Mouse (Mus musculus): ENCODE measurements around the gene Vwa3a. TPM values are rescaled to one million over a fixed set of nuclear protein-coding genes. Genes with fewer than 3 reads are reported as not detected.

Vwa3a gene
- polyA plus RNA-seq, 1 experiment from 2014 or later, result 1.0 TPM

DNA sequence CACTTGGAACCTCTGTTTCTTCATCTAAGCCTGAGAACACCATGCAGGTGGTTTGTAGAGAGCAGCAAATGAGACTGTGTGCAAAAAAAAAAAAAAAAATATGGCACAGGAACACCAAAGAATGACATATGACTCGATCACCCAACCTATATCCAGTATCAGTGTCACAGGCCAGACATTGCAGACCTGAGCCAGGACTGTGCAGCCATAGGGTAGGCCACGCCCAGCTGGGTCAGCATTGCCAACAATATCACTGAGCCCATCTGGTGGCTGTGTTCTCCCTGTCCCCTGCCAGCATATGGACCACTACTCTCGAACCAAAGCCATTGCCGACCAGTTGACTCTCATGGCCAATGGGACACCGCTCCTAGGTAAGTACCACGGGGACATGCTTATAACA is 78.4 kb downstream of the Vwa3a start:
- H3K4me1 ChIP-seq (ENCODE audit: control insufficient read depth, insufficient read depth, low read length), result no peaks in the 10 kb centered on the region
- no peak overlapping the region for H3K4me3 ChIP-seq (ENCODE audit: low read length)
- H3K27ac ChIP-seq (ENCODE audit: low read length), result no peak overlapping the region
- no peaks in the 10 kb centered on the region for H3K27me3 ChIP-seq (ENCODE audit: control insufficient read depth, insufficient read depth, low read length)
- no peaks in the 10 kb centered on the region for H3K36me3 ChIP-seq (ENCODE audit: control insufficient read depth, insufficient read depth)
- H3K9ac ChIP-seq (ENCODE audit: low read length), result no peak overlapping the region
- no peaks in the 10 kb centered on the region for H3K9me3 ChIP-seq (replicated peaks; ENCODE audit: control insufficient read depth, low read length)
- no peak for ATAC-seq (replicated peaks; ENCODE audit: extremely low read depth, insufficient read depth, low FRiP score)
- no peak overlapping the region for H3K4me2 ChIP-seq (ENCODE audit: low read depth, low read length)
- WGBS, result 80% methylated on average over 6 of the region's 6 CpGs

DNA sequence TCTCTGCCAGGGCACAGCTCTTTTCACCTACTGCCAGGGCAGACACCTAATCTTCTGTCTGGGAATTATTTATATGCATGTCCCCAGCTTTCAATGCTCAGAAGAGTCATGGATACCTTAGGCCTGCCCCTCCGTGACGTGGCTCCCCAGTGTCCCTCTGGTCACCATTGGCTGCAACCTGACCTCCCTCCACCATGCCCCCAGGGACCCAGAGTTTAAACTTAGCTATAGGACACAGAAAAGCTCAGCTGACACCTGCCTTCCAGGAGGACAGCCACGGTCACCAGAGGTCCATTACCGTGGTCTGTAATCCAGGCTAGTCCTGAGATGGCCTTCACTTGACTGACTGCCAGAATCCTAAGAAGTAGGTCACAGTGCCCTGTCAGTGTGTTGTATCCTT is 80.3 kb downstream of the Vwa3a start:
- 87% methylated on average over 4 of the region's 4 CpGs for WGBS
- H3K9ac ChIP-seq (ENCODE audit: low read length), result no peak overlapping the region
- H3K27me3 ChIP-seq (ENCODE audit: control insufficient read depth, insufficient read depth, low read length), result no peaks in the 10 kb centered on the region
- no peak overlapping the region for H3K4me3 ChIP-seq (ENCODE audit: low read length)
- H3K27ac ChIP-seq (ENCODE audit: low read length), result no peak overlapping the region
- H3K36me3 ChIP-seq (ENCODE audit: control insufficient read depth, insufficient read depth), result no peaks in the 10 kb centered on the region
- no peaks in the 10 kb centered on the region for H3K4me1 ChIP-seq (ENCODE audit: control insufficient read depth, insufficient read depth, low read length)
- no peak for ATAC-seq (replicated peaks; ENCODE audit: extremely low read depth, insufficient read depth, low FRiP score)
- H3K4me2 ChIP-seq (ENCODE audit: low read depth, low read length), result no peak overlapping the region
- H3K9me3 ChIP-seq (replicated peaks; ENCODE audit: control insufficient read depth, low read length), result no peaks in the 10 kb centered on the region

DNA sequence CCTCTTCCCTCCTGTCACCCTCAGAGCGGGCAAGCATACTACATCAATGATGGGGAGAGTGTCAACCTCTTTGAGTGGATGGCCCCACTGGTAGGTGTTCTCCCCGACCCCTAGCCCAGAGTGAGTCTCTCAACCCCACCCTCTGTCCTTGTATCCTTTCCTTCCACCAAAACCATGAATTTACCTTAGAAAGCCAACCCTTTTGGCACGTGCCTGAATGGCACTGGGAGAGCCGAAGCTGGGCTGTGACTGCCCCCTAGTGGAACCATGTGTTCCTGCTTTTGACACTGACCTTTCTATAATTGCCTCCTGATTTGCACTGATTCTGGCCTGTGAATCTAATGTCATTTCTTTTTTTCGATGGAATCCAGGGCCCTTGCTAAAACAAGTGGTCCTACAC is 84.1 kb downstream of the Vwa3a start:
- 22% methylated on average over 5 of the region's 5 CpGs for WGBS
- H3K36me3 ChIP-seq (ENCODE audit: control insufficient read depth, insufficient read depth), result no peaks in the 10 kb centered on the region
- no peaks in the 10 kb centered on the region for H3K9me3 ChIP-seq (replicated peaks; ENCODE audit: control insufficient read depth, low read length)
- no peaks in the 10 kb centered on the region for H3K27me3 ChIP-seq (ENCODE audit: control insufficient read depth, insufficient read depth, low read length)
- no peak for ATAC-seq (replicated peaks; ENCODE audit: extremely low read depth, insufficient read depth, low FRiP score)
- no peak overlapping the region for H3K27ac ChIP-seq (ENCODE audit: low read length)
- no peak overlapping the region for H3K4me3 ChIP-seq (ENCODE audit: low read length)
- no peak overlapping the region for H3K4me2 ChIP-seq (ENCODE audit: low read depth, low read length)
- no peaks in the 10 kb centered on the region for H3K4me1 ChIP-seq (ENCODE audit: control insufficient read depth, insufficient read depth, low read length)
- no peak overlapping the region for H3K9ac ChIP-seq (ENCODE audit: low read length)

DNA sequence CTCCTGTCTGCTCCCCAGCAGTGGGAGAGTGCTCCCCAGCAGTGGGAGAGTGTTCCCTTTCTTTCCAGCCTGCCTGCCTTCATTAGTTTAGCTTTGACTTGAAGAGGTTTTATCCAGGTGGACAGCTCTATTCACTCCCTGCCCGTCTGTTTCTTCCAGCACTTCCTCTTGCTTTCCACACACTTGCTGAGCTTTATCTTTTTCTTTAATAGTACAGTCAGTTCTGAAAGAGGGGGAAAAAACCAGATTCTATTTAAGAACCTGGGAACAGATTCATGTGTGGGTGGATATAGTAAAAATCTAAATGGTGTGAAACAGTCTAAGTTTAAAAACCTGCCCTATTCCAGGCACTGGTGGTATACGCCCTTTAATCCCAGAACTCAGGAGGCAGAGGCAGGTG is 86.0 kb downstream of the Vwa3a start:
- ATAC-seq (replicated peaks; ENCODE audit: extremely low read depth, insufficient read depth, low FRiP score), result no peak
- H3K9me3 ChIP-seq (replicated peaks; ENCODE audit: control insufficient read depth, low read length), result no peaks in the 10 kb centered on the region
- WGBS, result 69% methylated on average over 2 of the region's 2 CpGs
- H3K4me1 ChIP-seq (ENCODE audit: control insufficient read depth, insufficient read depth, low read length), result peaks cover 2% of the 10 kb centered on the region; the same call in 1 of the 2 replicates
- no peaks in the 10 kb centered on the region for H3K27me3 ChIP-seq (ENCODE audit: control insufficient read depth, insufficient read depth, low read length)
- H3K9ac ChIP-seq (ENCODE audit: low read length), result no peak overlapping the region
- no peak overlapping the region for H3K4me3 ChIP-seq (ENCODE audit: low read length)
- H3K36me3 ChIP-seq (ENCODE audit: control insufficient read depth, insufficient read depth), result no peaks in the 10 kb centered on the region
- H3K27ac ChIP-seq (ENCODE audit: low read length), result no peak overlapping the region
- no peak overlapping the region for H3K4me2 ChIP-seq (ENCODE audit: low read depth, low read length)

DNA sequence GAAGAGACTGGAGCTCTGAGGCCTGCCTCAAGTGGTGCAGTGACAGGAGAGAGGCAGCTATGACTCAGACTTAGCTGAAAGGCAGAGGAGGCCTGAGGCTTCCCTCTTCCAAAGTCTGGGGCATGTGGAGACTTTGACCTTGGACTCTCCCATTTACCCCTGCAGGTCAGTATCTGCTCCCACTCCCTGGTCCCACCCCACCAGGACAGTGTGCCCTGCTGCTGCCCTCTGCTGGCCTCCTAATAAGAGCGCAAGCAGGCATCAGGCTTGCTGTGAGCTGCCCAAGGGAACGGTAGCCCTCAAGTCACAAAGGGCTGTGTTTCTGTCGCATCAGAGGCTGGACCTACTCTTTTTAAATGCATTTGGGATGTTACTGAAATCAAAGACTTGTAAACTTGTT is 87.3 kb downstream of the Vwa3a start:
- Histone ChIP-seq H3K9ac (ENCODE audit: low read length) (no peak overlapping the region), H3K4me1 (ENCODE audit: control insufficient read depth, insufficient read depth, low read length) (peaks cover 3% of the 10 kb centered on the region; the same call in 1 of the 2 replicates), H3K27me3 (ENCODE audit: control insufficient read depth, insufficient read depth, low read length) (no peaks in the 10 kb centered on the region), H3K9me3 (replicated peaks; ENCODE audit: control insufficient read depth, low read length) (no peaks in the 10 kb centered on the region), H3K36me3 (ENCODE audit: control insufficient read depth, insufficient read depth) (no peaks in the 10 kb centered on the region), H3K4me2 (ENCODE audit: low read depth, low read length) (no peak overlapping the region), H3K4me3 (ENCODE audit: low read length) (no peak overlapping the region), H3K27ac (ENCODE audit: low read length) (no peak overlapping the region)
- no peak for ATAC-seq (replicated peaks; ENCODE audit: extremely low read depth, insufficient read depth, low FRiP score)
- WGBS, result 17% methylated on average over 3 of the region's 3 CpGs

DNA sequence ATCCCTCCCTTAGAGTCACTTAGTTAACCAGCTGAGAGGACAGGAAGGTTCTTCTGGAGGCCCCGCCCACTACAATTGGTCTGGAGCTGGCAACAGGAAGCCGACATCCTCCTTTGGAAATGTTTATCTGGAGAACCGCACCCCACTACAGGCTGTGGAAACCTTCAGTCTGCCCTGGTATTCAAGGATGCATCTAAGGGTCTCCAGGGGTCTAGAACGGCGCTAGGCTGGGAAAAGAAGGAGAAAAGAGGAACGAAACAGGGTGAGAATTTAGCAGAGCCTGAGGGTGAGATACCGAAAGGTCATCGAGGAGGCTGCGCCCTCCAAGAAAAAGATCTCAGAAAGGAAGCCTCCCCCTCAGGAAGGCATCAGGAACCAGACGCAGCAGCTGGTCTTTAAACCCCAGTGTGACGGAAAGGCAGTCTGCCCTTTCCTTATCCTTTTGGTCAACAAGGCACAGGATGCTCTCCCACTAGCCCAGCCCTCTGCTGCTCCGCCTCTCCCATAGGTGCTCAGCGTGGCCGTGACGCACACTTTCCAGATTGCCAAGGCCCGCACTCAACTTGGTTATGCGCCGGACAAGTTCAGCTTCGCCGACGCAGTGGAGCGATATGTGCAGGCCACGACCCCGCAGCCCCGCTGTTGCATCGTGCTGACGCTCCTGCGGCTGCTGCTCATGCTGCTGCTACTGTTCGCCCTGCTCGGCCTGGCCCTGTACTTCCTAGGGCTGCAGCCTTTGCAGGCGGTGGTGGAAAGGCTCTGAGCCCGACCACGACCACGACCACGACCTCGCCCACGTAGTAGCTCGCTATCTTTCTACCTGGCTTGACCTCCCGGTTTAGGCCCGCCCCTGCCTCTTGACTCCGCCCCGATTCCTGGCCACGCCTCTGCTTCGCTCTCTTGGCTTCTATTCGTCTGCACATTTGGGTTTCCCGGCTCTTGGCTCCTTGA is 91.6 kb downstream of the Vwa3a start:
- H3K36me3 ChIP-seq (ENCODE audit: control insufficient read depth, insufficient read depth), result no peaks in the 10 kb centered on the region
- peak overlapping the region; percentile 73 for H3K9ac ChIP-seq (ENCODE audit: low read length)
- H3K9me3 ChIP-seq (replicated peaks; ENCODE audit: control insufficient read depth, low read length), result no peaks in the 10 kb centered on the region
- H3K27me3 ChIP-seq (ENCODE audit: control insufficient read depth, insufficient read depth, low read length), result no peaks in the 10 kb centered on the region
- H3K4me2 ChIP-seq (ENCODE audit: low read depth, low read length), result peak overlapping the region; percentile 99
- H3K4me3 ChIP-seq (ENCODE audit: low read length), result peak overlapping the region; percentile 76
- H3K27ac ChIP-seq (ENCODE audit: low read length), result peak overlapping the region; percentile 82
- peaks cover 5% of the 10 kb centered on the region; the same call in 1 of the 2 replicates for H3K4me1 ChIP-seq (ENCODE audit: control insufficient read depth, insufficient read depth, low read length)
- 1% methylated on average over 46 of the region's 46 CpGs for WGBS
- peak; percentile 43 for ATAC-seq (replicated peaks; ENCODE audit: extremely low read depth, insufficient read depth, low FRiP score)

DNA sequence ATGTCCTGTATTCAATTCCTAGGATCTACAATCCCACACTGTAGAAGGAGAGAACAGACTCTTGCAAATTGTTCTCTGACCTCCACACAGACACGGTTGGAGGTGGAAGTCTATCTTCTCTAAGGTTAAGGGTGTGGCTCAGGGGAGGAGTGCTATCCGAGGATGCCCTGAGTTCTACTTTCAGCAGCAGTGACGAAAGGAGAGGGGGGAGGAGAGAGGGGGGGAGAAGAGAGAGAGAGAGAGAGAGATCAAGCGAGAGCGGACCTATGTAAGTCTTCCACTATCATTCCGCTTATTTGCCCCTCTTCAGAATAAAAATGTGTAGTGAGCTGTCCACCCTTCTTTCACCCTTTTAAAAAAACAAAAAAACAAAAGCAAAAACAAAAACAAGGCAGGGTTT is 95.3 kb downstream of the Vwa3a start:
- Histone ChIP-seq H3K36me3 (ENCODE audit: control insufficient read depth, insufficient read depth) (no peaks in the 10 kb centered on the region), H3K9me3 (replicated peaks; ENCODE audit: control insufficient read depth, low read length) (no peaks in the 10 kb centered on the region), H3K4me1 (ENCODE audit: control insufficient read depth, insufficient read depth, low read length) (peaks cover 7% of the 10 kb centered on the region; the same call in 1 of the 2 replicates), H3K4me2 (ENCODE audit: low read depth, low read length) (peak overlapping the region; percentile 75), H3K27ac (ENCODE audit: low read length) (peak overlapping the region; percentile 40; the same call in 1 of the 2 replicates), H3K4me3 (ENCODE audit: low read length) (peak overlapping the region; percentile 81), H3K27me3 (ENCODE audit: control insufficient read depth, insufficient read depth, low read length) (no peaks in the 10 kb centered on the region), H3K9ac (ENCODE audit: low read length) (peak overlapping the region; percentile 70)
- ATAC-seq (replicated peaks; ENCODE audit: extremely low read depth, insufficient read depth, low FRiP score), result no peak
- WGBS, result 48% methylated on average over 6 of the region's 6 CpGs

DNA sequence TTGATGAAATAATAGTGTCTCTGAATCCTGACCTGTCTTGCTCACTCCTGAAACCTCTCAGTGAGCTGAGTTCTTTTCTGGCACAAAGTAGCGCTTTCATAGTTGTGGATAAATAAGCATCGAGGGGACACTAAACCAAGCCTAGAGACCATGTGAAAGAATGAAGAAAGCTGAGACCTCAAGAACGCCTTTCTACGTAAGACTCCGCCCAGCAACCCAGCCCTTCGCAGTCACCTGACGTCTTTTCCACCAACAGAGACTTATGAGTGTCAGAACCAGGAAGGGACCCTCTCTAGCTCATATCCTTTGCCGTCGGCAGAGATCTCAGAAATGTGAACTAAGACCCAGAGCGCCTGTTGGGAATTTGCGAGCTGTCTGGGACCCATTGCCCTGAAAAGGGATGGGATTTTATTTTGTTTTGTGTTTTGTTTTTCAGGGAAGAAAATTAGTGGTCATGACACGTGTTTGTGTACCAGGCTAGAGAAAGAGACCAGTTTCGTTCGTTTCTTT is 95.8 kb downstream of the Vwa3a start:
- WGBS, result 15% methylated on average over 14 of the region's 14 CpGs
- no peaks in the 10 kb centered on the region for H3K9me3 ChIP-seq (replicated peaks; ENCODE audit: control insufficient read depth, low read length)
- H3K27me3 ChIP-seq (ENCODE audit: control insufficient read depth, insufficient read depth, low read length), result no peaks in the 10 kb centered on the region
- H3K4me2 ChIP-seq (ENCODE audit: low read depth, low read length), result peak overlapping the region; percentile 75
- H3K36me3 ChIP-seq (ENCODE audit: control insufficient read depth, insufficient read depth), result no peaks in the 10 kb centered on the region
- H3K9ac ChIP-seq (ENCODE audit: low read length), result peak overlapping the region; percentile 70
- H3K4me3 ChIP-seq (ENCODE audit: low read length), result peak overlapping the region; percentile 81
- peak overlapping the region; percentile 82 for H3K27ac ChIP-seq (ENCODE audit: low read length)
- H3K4me1 ChIP-seq (ENCODE audit: control insufficient read depth, insufficient read depth, low read length), result peaks cover 7% of the 10 kb centered on the region; the same call in 1 of the 2 replicates
- ATAC-seq (replicated peaks; ENCODE audit: extremely low read depth, insufficient read depth, low FRiP score), result peak; percentile 79

All from heart, embryonic 16.5 days (tissue).